Mouse (Mus musculus): ENCODE data around the gene Daam1. TPM values are rescaled to one million over a fixed set of nuclear protein-coding genes. Genes with fewer than 3 reads are reported as not detected.

The Daam1 gene
- polyA plus RNA-seq, 1 experiment from 2014 or later: 5.0 TPM

GRCm38 (mm10) chr12:71854191-71854590 lies 23.3 kb downstream of the Daam1 start:
- Histone ChIP-seq H3K9ac (ENCODE audit: low read depth, low read length) (no peak overlapping the region), H3K9me3 (replicated peaks; ENCODE audit: low read length) (no peaks in the 10 kb centered on the region), H3K27ac (0 out of 2 replicates have a peak overlapping the region, but pooled peaks have one; percentile 13), H3K4me3 (replicated peaks; ENCODE audit: low read depth, low read length) (no peak overlapping the region), H3K4me1 (replicated peaks; ENCODE audit: insufficient read depth, low read length) (peaks cover 14% of the 10 kb centered on the region), H3K27me3 (ENCODE audit: insufficient read depth, low read length) (no peaks in the 10 kb centered on the region), H3K36me3 (ENCODE audit: insufficient read depth, low read length) (no peaks in the 10 kb centered on the region), H3K4me2 (ENCODE audit: low read length) (no peak overlapping the region)
- ATAC-seq (replicated peaks; ENCODE audit: low FRiP score, low read depth) (no peak), DNase-seq (ENCODE audit: low spot score) (no peak)
- TF ChIP-seq CTCF (IDR thresholded peaks at IDR 0.05; ENCODE audit: low read depth): no peak
- WGBS: 58% methylated on average over 6 of the region's 6 CpGs

GRCm38 (mm10) chr12:71855730-71856479 lies 25.0 kb downstream of the Daam1 start:
- DNase-seq (ENCODE audit: low spot score) (peak; percentile 78), ATAC-seq (replicated peaks; ENCODE audit: low FRiP score, low read depth) (peak; percentile 61)
- Histone ChIP-seq H3K36me3 (ENCODE audit: insufficient read depth, low read length) (0 out of 2 replicates have a peak, but pooled peaks cover 3% of the 10 kb centered on the region), H3K4me1 (replicated peaks; ENCODE audit: insufficient read depth, low read length) (peaks cover 14% of the 10 kb centered on the region), H3K4me3 (replicated peaks; ENCODE audit: low read depth, low read length) (no peak overlapping the region), H3K27me3 (ENCODE audit: insufficient read depth, low read length) (no peaks in the 10 kb centered on the region), H3K9ac (ENCODE audit: low read depth, low read length) (no peak overlapping the region), H3K27ac (0 out of 2 replicates have a peak overlapping the region, but pooled peaks have one; percentile 13), H3K4me2 (ENCODE audit: low read length) (no peak overlapping the region), H3K9me3 (replicated peaks; ENCODE audit: low read length) (no peaks in the 10 kb centered on the region)
- 28% methylated on average over 10 of the region's 10 CpGs for WGBS
- TF ChIP-seq CTCF (IDR thresholded peaks at IDR 0.05; ENCODE audit: low read depth): no peak

- no peak overlapping the region for H3K27ac ChIP-seq
- DNase-seq (ENCODE audit: low spot score): no peak
- peaks cover 14% of the 10 kb centered on the region for H3K4me1 ChIP-seq (replicated peaks; ENCODE audit: insufficient read depth, low read length)
- H3K9ac ChIP-seq (ENCODE audit: low read depth, low read length): no peak overlapping the region
- H3K4me3 ChIP-seq (replicated peaks; ENCODE audit: low read depth, low read length): no peak overlapping the region
- no peak for TF ChIP-seq CTCF (IDR thresholded peaks at IDR 0.05; ENCODE audit: low read depth)
- no peak overlapping the region for H3K4me2 ChIP-seq (ENCODE audit: low read length)
- no peaks in the 10 kb centered on the region for H3K9me3 ChIP-seq (replicated peaks; ENCODE audit: low read length)
- H3K36me3 ChIP-seq (ENCODE audit: insufficient read depth, low read length): 0 out of 2 replicates have a peak, but pooled peaks cover 3% of the 10 kb centered on the region
- no peaks in the 10 kb centered on the region for H3K27me3 ChIP-seq (ENCODE audit: insufficient read depth, low read length)
- ATAC-seq (replicated peaks; ENCODE audit: low FRiP score, low read depth): no peak
These were observed 25.5 kb downstream of the Daam1 start for GRCm38 (mm10) chr12:71856480-71856754.

DNA sequence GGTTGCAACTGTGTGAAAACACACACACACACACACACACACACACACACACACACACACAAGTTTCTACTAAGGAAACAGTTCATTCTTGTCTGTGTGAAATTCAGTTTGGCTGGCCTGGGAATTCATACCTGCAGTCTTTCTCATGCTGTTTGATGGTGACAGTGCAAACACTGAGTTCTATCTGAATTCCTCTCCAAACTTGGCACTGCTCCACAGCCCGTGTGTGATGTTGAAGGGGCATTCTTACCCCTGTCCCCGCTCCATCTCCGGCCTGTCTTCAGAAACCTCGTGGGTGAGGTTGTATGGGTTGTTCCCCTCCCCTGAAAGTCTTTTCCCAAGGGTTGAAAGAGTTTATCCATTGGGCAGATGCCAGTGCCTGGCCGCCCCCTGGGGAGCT lies 28.2 kb downstream of the Daam1 start:
- DNase-seq (ENCODE audit: low spot score): no peak

GRCm38 (mm10) chr12:71863846-71864543 lies 33.1 kb downstream of the Daam1 start:
- H3K4me1 ChIP-seq (replicated peaks; ENCODE audit: insufficient read depth, low read length): 0 out of 2 replicates have a peak, but pooled peaks cover 2% of the 10 kb centered on the region
- H3K27me3 ChIP-seq (ENCODE audit: insufficient read depth, low read length): no peaks in the 10 kb centered on the region
- TF ChIP-seq CTCF (IDR thresholded peaks at IDR 0.05; ENCODE audit: low read depth): no peak
- WGBS: 31% methylated on average over 10 of the region's 10 CpGs
- no peak overlapping the region for H3K9ac ChIP-seq (ENCODE audit: low read depth, low read length)
- ATAC-seq (replicated peaks; ENCODE audit: low FRiP score, low read depth): peak; percentile 45; the same call in 1 of the 2 replicates
- 0 out of 2 replicates have a peak overlapping the region, but pooled peaks have one; percentile 13 for H3K27ac ChIP-seq
- no peak overlapping the region for H3K4me3 ChIP-seq (replicated peaks; ENCODE audit: low read depth, low read length)
- peak overlapping the region; percentile 25; the same call in 1 of the 2 replicates for H3K4me2 ChIP-seq (ENCODE audit: low read length)
- no peaks in the 10 kb centered on the region for H3K9me3 ChIP-seq (replicated peaks; ENCODE audit: low read length)
- 0 out of 2 replicates have a peak, but pooled peaks cover 3% of the 10 kb centered on the region for H3K36me3 ChIP-seq (ENCODE audit: insufficient read depth, low read length)
- peak; percentile 86 for DNase-seq (ENCODE audit: low spot score)

More for the DNA sequence above, 28.2 kb downstream of the Daam1 start:
- 66% methylated on average over 5 of the region's 5 CpGs for WGBS
- Histone ChIP-seq H3K27ac (no peak overlapping the region), H3K36me3 (ENCODE audit: insufficient read depth, low read length) (0 out of 2 replicates have a peak, but pooled peaks cover 3% of the 10 kb centered on the region), H3K4me2 (ENCODE audit: low read length) (no peak overlapping the region), H3K4me3 (replicated peaks; ENCODE audit: low read depth, low read length) (no peak overlapping the region), H3K4me1 (replicated peaks; ENCODE audit: insufficient read depth, low read length) (peaks cover 13% of the 10 kb centered on the region), H3K9me3 (replicated peaks; ENCODE audit: low read length) (no peaks in the 10 kb centered on the region), H3K27me3 (ENCODE audit: insufficient read depth, low read length) (no peaks in the 10 kb centered on the region), H3K9ac (ENCODE audit: low read depth, low read length) (no peak overlapping the region)
- TF ChIP-seq CTCF (IDR thresholded peaks at IDR 0.05; ENCODE audit: low read depth): no peak
- ATAC-seq (replicated peaks; ENCODE audit: low FRiP score, low read depth): no peak

- DNase-seq (ENCODE audit: low spot score) (no peak), ATAC-seq (replicated peaks; ENCODE audit: low FRiP score, low read depth) (no peak)
- WGBS: 42% methylated on average over 3 of the region's 3 CpGs
- Histone ChIP-seq H3K9ac (ENCODE audit: low read depth, low read length) (no peak overlapping the region), H3K4me1 (replicated peaks; ENCODE audit: insufficient read depth, low read length) (0 out of 2 replicates have a peak, but pooled peaks cover 2% of the 10 kb centered on the region), H3K4me2 (ENCODE audit: low read length) (no peak overlapping the region), H3K4me3 (replicated peaks; ENCODE audit: low read depth, low read length) (no peak overlapping the region), H3K9me3 (replicated peaks; ENCODE audit: low read length) (no peaks in the 10 kb centered on the region), H3K27ac (no peak overlapping the region), H3K27me3 (ENCODE audit: insufficient read depth, low read length) (no peaks in the 10 kb centered on the region), H3K36me3 (ENCODE audit: insufficient read depth, low read length) (0 out of 2 replicates have a peak, but pooled peaks cover 3% of the 10 kb centered on the region)
- TF ChIP-seq CTCF (IDR thresholded peaks at IDR 0.05; ENCODE audit: low read depth): no peak
These were observed 33.6 kb downstream of the Daam1 start for GRCm38 (mm10) chr12:71864544-71864897.
